Comparison of ENCODE assay signal across 9 mouse cellular contexts in the genomic region with DNA sequence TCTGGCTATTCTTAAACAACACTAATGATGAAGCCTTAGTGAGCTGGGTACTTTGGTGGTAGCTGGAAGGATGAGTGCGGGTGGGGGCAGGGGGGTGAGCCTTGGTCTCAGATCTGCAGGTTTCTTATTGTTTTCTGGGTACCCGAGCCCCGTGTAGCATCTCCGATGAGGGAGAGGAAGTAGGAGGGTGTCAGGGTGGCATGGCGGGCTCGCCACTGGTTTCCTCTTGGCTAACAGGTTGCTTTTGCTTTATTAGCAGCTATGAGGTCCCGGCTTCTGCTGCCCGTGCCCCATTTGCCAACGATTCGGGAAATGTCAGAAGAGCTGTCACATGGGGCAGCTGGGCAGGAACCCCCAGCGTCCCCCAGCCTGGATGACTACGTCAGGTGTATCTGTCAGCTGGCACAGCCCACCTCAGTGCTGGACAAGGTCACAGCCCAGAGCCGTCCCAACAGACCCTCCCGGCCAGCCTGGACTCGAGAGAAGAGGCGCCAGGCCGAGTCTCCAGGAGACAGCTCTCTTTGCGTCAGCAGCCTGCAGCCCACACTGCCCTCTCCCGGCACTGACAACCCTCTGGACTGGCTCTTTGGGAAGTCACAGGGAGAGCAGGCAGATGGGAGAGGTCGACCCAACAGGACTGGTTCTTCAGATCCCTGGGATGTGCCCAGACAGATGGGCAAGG. TPM values are rescaled to one million over a fixed set of nuclear protein-coding genes. Genes with fewer than 3 reads are reported as not detected.
DNase-seq lines count a peak whose midpoint lies in the region; ATAC-seq lines count a peak whose summit lies in the region.
"Had no signal": no experiment of that assay in that cellular context is flagged by ENCODE, and none has a peak within 500 bp of the region (broad histone marks: within the 10 kb centered on the region; RNA-seq: fewer than 3 reads in every experiment).

No protein-coding gene starts in this region.

- peak; percentile 18 to 39 for DNase-seq in cerebellum, postnatal 36 days
- no peak for DNase-seq in cerebellum, adult 18-20 months
- DNase-seq in adipocyte (ENCODE audit: low spot score): no peak
- DNase-seq in thymus, postnatal 14 days: no peak
- no peak for DNase-seq in layer of hippocampus, adult 9-11 months

- H3K9ac ChIP-seq in embryonic facial prominence, embryonic 12.5 days: no peak overlapping the region
- no peak overlapping the region for H3K9ac ChIP-seq in hindbrain, embryonic 15.5 days
- peak overlapping the region; percentile 20; the same call in 1 of the 2 replicates for H3K9ac ChIP-seq in liver, embryonic 16.5 days (ENCODE audit: low read depth, low read length)

- peaks cover 14% of the 10 kb centered on the region for H3K4me1 ChIP-seq in embryonic facial prominence, embryonic 12.5 days
- 0 out of 2 replicates have a peak, but pooled peaks cover 2% of the 10 kb centered on the region for H3K4me1 ChIP-seq in hindbrain, embryonic 15.5 days (replicated peaks)
- peaks cover 3% of the 10 kb centered on the region; the same call in 1 of the 2 replicates for H3K4me1 ChIP-seq in liver, embryonic 16.5 days (ENCODE audit: control insufficient read depth, low read depth, low read length)

- H3K27ac ChIP-seq in embryonic facial prominence, embryonic 12.5 days: peak overlapping the region; percentile 23; the same call in 1 of the 2 replicates
- H3K27ac ChIP-seq in hindbrain, embryonic 15.5 days (replicated peaks): no peak overlapping the region
- peak overlapping the region; percentile 14; the same call in 1 of the 2 replicates for H3K27ac ChIP-seq in liver, embryonic 16.5 days (ENCODE audit: low read length)

- H3K4me2 ChIP-seq in embryonic facial prominence, embryonic 12.5 days (replicated peaks): 0 out of 2 replicates have a peak overlapping the region, but pooled peaks have one; percentile 9
- H3K4me2 ChIP-seq in hindbrain, embryonic 15.5 days: peak overlapping the region; percentile 14; the same call in 1 of the 2 replicates
- H3K4me2 ChIP-seq in liver, embryonic 16.5 days (ENCODE audit: low read depth, low read length): peak overlapping the region; percentile 41

- no peak overlapping the region for H3K4me3 ChIP-seq in embryonic facial prominence, embryonic 12.5 days
- H3K4me3 ChIP-seq in hindbrain, embryonic 15.5 days: no peak overlapping the region
- peak overlapping the region; percentile 49 for H3K4me3 ChIP-seq in liver, embryonic 16.5 days (ENCODE audit: low read depth, low read length)

- no peaks in the 10 kb centered on the region for H3K9me3 ChIP-seq in embryonic facial prominence, embryonic 12.5 days
- no peaks in the 10 kb centered on the region for H3K9me3 ChIP-seq in hindbrain, embryonic 15.5 days
- no peaks in the 10 kb centered on the region for H3K9me3 ChIP-seq in liver, embryonic 16.5 days (replicated peaks; ENCODE audit: control insufficient read depth, low read length)

- H3K36me3 ChIP-seq in embryonic facial prominence, embryonic 12.5 days: no peaks in the 10 kb centered on the region
- no peaks in the 10 kb centered on the region for H3K36me3 ChIP-seq in hindbrain, embryonic 15.5 days
- H3K36me3 ChIP-seq in liver, embryonic 16.5 days (ENCODE audit: control insufficient read depth, insufficient read depth): no peaks in the 10 kb centered on the region

- ATAC-seq in embryonic facial prominence, embryonic 12.5 days (ENCODE audit: insufficient number of reproducible peaks, insufficient read depth, low FRiP score, low TSS enrichment): no peak
- ATAC-seq in hindbrain, embryonic 15.5 days (ENCODE audit: low FRiP score, low read depth): no peak
- ATAC-seq in liver, embryonic 16.5 days (ENCODE audit: low read depth): 0 out of 2 replicates have a peak, but pooled peaks have one; percentile 8

- no peaks in the 10 kb centered on the region for H3K27me3 ChIP-seq in embryonic facial prominence, embryonic 12.5 days
- H3K27me3 ChIP-seq in hindbrain, embryonic 15.5 days: no peaks in the 10 kb centered on the region
- H3K27me3 ChIP-seq in liver, embryonic 16.5 days (ENCODE audit: control insufficient read depth, insufficient read depth, low read depth, low read length): no peaks in the 10 kb centered on the region
- H3K27me3 ChIP-seq: CH12.LX had no signal

- WGBS in embryonic facial prominence, embryonic 12.5 days: 77% methylated on average over 20 of the region's 20 CpGs
- 78% methylated on average over 20 of the region's 20 CpGs for WGBS in hindbrain, embryonic 15.5 days
- 33% methylated on average over 20 of the region's 20 CpGs for WGBS in liver, embryonic 16.5 days (ENCODE audit: insufficient replicate concordance)

RNA-seq across cellular contexts. Expression of a gene that starts 1.2 kb away (rescaled TPM):
- 12.6 and 16.9 TPM in 2 replicates for polyA plus RNA-seq in embryonic facial prominence, embryonic 12.5 days (2016; fragmentation: Nextera tagmentation; extraction: Ambion mirVana)
- 10.8 and 12.2 TPM in 2 replicates for polyA plus RNA-seq in hindbrain, embryonic 15.5 days (2015; fragmentation: Nextera tagmentation; extraction: Ambion mirVana)
- polyA plus RNA-seq in liver, embryonic 16.5 days (2015; fragmentation: Nextera tagmentation; extraction: Ambion mirVana): 22.1 and 37.9 TPM in 2 replicates

RNA-seq across cellular contexts. Expression of a gene that starts 22.2 kb away (rescaled TPM):
- polyA plus RNA-seq in embryonic facial prominence, embryonic 12.5 days (2016; fragmentation: Nextera tagmentation; extraction: Ambion mirVana): 14.4 and 14.7 TPM in 2 replicates
- polyA plus RNA-seq in hindbrain, embryonic 15.5 days (2015; fragmentation: Nextera tagmentation; extraction: Ambion mirVana): 29.4 and 29.9 TPM in 2 replicates
- polyA plus RNA-seq in liver, embryonic 16.5 days (2015; fragmentation: Nextera tagmentation; extraction: Ambion mirVana): 6.7 and 7.9 TPM in 2 replicates

RNA-seq across cellular contexts. Expression of a gene that starts 22.8 kb away (rescaled TPM):
- polyA plus RNA-seq in embryonic facial prominence, embryonic 12.5 days (2016; fragmentation: Nextera tagmentation; extraction: Ambion mirVana): 258 and 265 TPM in 2 replicates
- 131 and 135 TPM in 2 replicates for polyA plus RNA-seq in hindbrain, embryonic 15.5 days (2015; fragmentation: Nextera tagmentation; extraction: Ambion mirVana)
- polyA plus RNA-seq in liver, embryonic 16.5 days (2015; fragmentation: Nextera tagmentation; extraction: Ambion mirVana): 21.9 and 23.2 TPM in 2 replicates

Comparison
In these comparisons a context has a peak if more than half of its experiments do, and no peak if none do; other contexts are left out.
1. DNase-seq: peak in cerebellum, postnatal 36 days (2 of 2); none in cerebellum, adult 18-20 months (0 of 2), adipocyte (single experiment), thymus, postnatal 14 days (single experiment) and layer of hippocampus, adult 9-11 months (single experiment).
2. Peak in every context shown above with its lines, with median percentiles within 50 percentile points of each other: H3K4me2 ChIP-seq.